Mouse (Mus musculus) forebrain, postnatal 0 days (tissue): ENCODE results near the gene Trpv5. TPM values are rescaled to one million over a fixed set of nuclear protein-coding genes. Genes with fewer than 3 reads are reported as not detected.
A peak's percentile ranks its signal among the peaks of the same experiment; 100 is the strongest.

Experiments used
- ATAC-seq: fragments of 200-750 bp; cut with Nextera tagmentation; 2 replicates; pipeline ENCODE4 v1.8.0; 2017; ENCODE audit warnings: mild to moderate bottlenecking, moderate library complexity
- DNase-seq: peaks from one replicate; pipeline ENCODE4 v3.0.0-alpha.2; 2015
- H3K27ac ChIP-seq: fragments of 300-500 bp; sonication (generic); 2 replicates; pipeline ENCODE4 v1.5.1; 2014; ENCODE audit warnings: low read depth, mild to moderate bottlenecking, antibody characterized with exemption, low read length, moderate library complexity, mixed read lengths
- H3K27me3 ChIP-seq: fragments of 300-500 bp; sonication (generic); 2 replicates; pipeline ENCODE4 v1.6.1; 2014; ENCODE audit warnings: mild to moderate bottlenecking, low read length, mixed read lengths; ENCODE audit not compliant: insufficient read depth
- H3K36me3 ChIP-seq: fragments of 300-500 bp; sonication (generic); 2 replicates; pipeline ENCODE4 v1.6.1; 2014; ENCODE audit warnings: mild to moderate bottlenecking, moderate library complexity; ENCODE audit not compliant: insufficient read depth
- H3K4me1 ChIP-seq: fragments of 300-500 bp; sonication (generic); 2 replicates; pipeline ENCODE4 v1.6.1; 2014; ENCODE audit warnings: antibody characterized with exemption; ENCODE audit not compliant: insufficient read depth
- H3K4me2 ChIP-seq: fragments of 300-500 bp; sonication (generic); 2 replicates; pipeline ENCODE4 v1.6.1; 2014; ENCODE audit warnings: low read depth, mild to moderate bottlenecking, moderate library complexity
- H3K4me3 ChIP-seq: fragments of 300-500 bp; sonication (generic); 2 replicates; pipeline ENCODE4 v1.5.1; 2014; ENCODE audit warnings: low read depth, low read length, mixed read lengths
- H3K9ac ChIP-seq: fragments of 300-500 bp; sonication (generic); 2 replicates; pipeline ENCODE4 v1.6.1; 2014; ENCODE audit warnings: mild to moderate bottlenecking
- H3K9me3 ChIP-seq: fragments of 300-500 bp; sonication (generic); 2 replicates; pipeline ENCODE4 v1.6.1; 2016; ENCODE audit warnings: low read length
- CTCF ChIP-seq: sonication (generic); IDR thresholded peaks from 2 replicates; pipeline ENCODE4 v1.5.1; 2016; ENCODE audit warnings: antibody characterized with exemption, control low read depth, low read depth
- WGBS: fragments of 180-500 bp; shearing (Covaris S2); extraction: QIAGEN DNeasy Blood & Tissue Kit; methylation state at CpG from one replicate; pipeline ENCODE4 v1.1.7; 2014; 5-methylcytosine and 5-hydroxymethylcytosine counted together
- polyA plus RNA-seq: library from polyadenylated mRNA; unstranded; fragments of >200 nt; fragmentation: Nextera tagmentation; extraction: Ambion mirVana; gene quantifications from 2 replicates; pipeline ENCODE4 v1.2.1, GENCODE M21; 2015
- total RNA-seq: library from RNA; depleted of rRNA; stranded (reverse); fragments of >200 nt; gene quantifications from 2 replicates; pipeline ENCODE4 v1.2.3, GENCODE M21; 2014

Trpv5 gene
- total and polyA plus RNA-seq, 2 experiments from 2014 or later = not detected

DNA sequence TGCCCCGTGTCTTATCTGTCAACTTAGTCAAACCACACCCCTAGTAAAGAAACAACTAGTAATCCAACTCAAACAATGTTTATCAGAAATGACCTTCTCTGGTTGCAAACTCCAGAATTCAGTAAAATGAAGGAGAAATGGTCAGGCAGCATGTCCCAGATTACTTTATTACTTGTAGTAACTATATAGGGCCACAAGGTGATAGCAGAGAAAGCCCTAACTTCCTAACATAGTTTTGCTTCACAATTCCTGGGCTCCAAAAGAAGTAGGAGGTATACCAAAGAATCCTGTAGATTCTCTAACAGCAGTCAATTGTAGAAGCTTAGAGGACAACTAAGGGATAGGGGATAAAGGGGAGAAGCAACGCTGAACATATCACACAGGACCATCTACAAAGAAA, 49.8 kb downstream of the Trpv5 start:
- no peaks in the 10 kb centered on the region for H3K36me3 ChIP-seq
- peak; percentile 47 for TF ChIP-seq CTCF
- H3K9me3 ChIP-seq = no peaks in the 10 kb centered on the region
- H3K9ac ChIP-seq = no peak overlapping the region
- WGBS = 73% methylated on average over 2 of the region's 2 CpGs
- H3K27me3 ChIP-seq = no peaks in the 10 kb centered on the region
- H3K4me3 ChIP-seq = no peak overlapping the region
- H3K27ac ChIP-seq = no peak overlapping the region
- no peak overlapping the region for H3K4me2 ChIP-seq
- no peak for ATAC-seq
- no peaks in the 10 kb centered on the region for H3K4me1 ChIP-seq
- DNase-seq = no peak

DNA sequence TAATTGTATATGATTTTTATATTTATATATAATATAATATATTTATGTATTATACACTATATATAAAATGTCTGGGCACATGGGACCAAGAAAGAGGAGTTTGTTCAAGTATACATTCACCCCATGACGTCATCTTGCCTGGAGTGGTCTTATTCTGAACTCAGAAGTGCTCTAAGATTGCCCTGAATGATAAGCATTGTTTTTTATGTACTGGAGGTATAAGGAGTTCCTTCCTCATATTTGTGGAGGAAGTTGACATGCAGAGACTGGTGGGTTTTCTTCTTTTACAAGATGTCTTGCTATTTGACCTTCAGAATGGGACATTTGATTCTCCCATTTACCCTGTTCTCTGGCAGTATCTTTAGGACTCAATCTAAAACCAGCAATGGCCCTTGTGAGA, 52.4 kb downstream of the Trpv5 start:
- no peak overlapping the region for H3K9ac ChIP-seq
- H3K27ac ChIP-seq = no peak overlapping the region
- H3K27me3 ChIP-seq = no peaks in the 10 kb centered on the region
- ATAC-seq = no peak
- TF ChIP-seq CTCF = no peak
- H3K36me3 ChIP-seq = no peaks in the 10 kb centered on the region
- H3K4me2 ChIP-seq = no peak overlapping the region
- H3K4me3 ChIP-seq = no peak overlapping the region
- no peaks in the 10 kb centered on the region for H3K9me3 ChIP-seq
- H3K4me1 ChIP-seq = no peaks in the 10 kb centered on the region
- DNase-seq = no peak
- WGBS = 77% methylated on average over 1 of the region's 1 CpGs

DNA sequence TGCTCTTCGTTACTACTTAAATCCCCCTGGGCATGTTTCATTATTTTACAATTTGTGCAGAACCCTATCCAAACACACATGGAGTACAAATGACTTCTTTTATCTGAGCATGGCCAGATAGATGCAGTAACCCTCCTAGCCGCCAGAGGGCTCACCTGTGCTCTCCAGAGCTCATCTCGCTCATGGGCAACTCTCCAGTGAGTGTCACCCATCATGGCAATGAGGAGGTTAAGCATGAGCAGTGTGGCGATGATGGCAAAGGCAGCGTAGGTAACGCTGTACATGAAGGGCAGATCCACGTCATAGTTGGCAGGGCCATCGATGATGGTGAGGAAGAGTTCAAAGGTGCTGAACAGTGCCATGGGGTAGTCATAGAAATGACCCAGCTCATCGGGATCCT, 57.9 kb downstream of the Trpv5 start:
- no peak overlapping the region for H3K4me3 ChIP-seq
- TF ChIP-seq CTCF = peak; percentile 68
- H3K36me3 ChIP-seq = peaks cover 22% of the 10 kb centered on the region; the same call in 1 of the 2 replicates
- ATAC-seq (peak; percentile 21; the same call in 1 of the 2 replicates), DNase-seq (peak; percentile 55)
- no peaks in the 10 kb centered on the region for H3K9me3 ChIP-seq
- no peak overlapping the region for H3K4me2 ChIP-seq
- WGBS = 67% methylated on average over 9 of the region's 9 CpGs
- H3K27ac ChIP-seq = no peak overlapping the region
- H3K9ac ChIP-seq = no peak overlapping the region
- no peaks in the 10 kb centered on the region for H3K27me3 ChIP-seq
- no peaks in the 10 kb centered on the region for H3K4me1 ChIP-seq

DNA sequence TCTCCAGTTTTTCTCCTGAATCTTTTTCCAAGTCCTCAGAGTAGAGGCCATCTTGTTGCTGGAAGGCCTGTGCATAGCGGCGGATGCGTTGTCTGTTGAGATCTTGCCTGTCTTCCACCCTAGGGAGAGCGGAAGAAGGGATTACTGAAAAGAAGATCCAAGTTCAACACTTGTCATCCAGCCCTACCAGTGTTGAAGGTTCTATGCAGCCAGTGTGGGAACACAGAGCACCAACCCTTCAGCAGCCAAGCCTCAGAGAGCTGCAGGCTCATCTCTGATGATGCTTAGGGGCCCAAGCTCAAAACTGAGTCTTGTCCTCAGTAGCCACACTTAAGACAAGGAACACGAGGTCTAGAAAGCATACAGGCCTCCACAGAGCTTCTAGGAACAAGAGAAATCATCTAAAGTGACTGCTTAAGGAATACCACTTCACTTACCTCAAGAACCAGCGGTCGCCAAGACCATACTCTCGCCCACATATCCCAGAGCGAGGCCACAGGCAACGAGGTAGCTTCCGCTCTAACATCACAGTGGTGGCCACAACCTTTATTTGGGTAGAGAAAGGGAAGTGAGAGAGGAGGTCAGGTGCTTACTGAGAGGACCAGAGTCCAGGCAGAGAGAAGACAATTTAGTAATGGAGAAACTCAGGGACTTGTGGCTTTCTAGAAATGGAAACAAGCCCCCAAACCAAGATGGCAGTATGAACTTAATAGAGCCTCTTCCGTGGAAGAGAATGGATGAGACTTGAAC, 59.2 kb downstream of the Trpv5 start:
- Histone ChIP-seq H3K27ac (no peak overlapping the region), H3K4me1 (no peaks in the 10 kb centered on the region), H3K36me3 (peaks cover 25% of the 10 kb centered on the region; the same call in 1 of the 2 replicates), H3K9ac (no peak overlapping the region), H3K27me3 (no peaks in the 10 kb centered on the region), H3K4me2 (no peak overlapping the region), H3K9me3 (no peaks in the 10 kb centered on the region), H3K4me3 (no peak overlapping the region)
- DNase-seq (no peak), ATAC-seq (no peak)
- TF ChIP-seq CTCF = no peak
- 91% methylated on average over 12 of the region's 12 CpGs for WGBS

DNA sequence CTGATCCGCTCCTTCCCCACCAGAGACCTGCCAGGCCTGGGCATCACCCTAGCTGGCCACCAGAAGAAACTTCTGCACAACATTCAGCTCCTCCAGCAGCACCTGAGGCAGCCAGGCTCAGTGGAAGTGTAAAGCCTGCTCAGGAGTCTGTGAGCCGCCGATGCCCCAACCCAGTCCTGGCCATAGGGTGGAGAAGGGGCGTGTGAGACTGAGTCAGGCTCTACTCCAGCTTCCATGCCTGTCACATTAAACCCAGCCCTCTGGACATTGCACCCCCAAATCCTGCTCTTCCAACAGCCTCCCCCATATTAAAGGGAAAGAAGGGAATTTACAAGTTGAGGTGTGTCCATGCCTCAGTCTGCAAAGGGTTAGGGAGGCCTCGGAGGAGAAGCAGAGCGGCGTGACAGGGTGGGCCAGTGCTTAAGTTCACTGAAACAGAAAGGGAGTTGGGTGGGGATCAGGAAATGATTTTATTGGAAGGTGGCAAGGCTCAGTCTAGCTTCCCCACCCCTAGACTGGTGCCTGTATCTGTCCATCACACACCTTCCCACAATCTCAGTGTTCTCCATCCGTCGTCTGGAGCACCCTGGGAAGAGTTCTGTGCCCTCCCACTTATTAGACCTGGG, 60.3 kb downstream of the Trpv5 start:
- Histone ChIP-seq H3K27me3 (no peaks in the 10 kb centered on the region), H3K4me1 (no peaks in the 10 kb centered on the region), H3K9ac (no peak overlapping the region), H3K9me3 (no peaks in the 10 kb centered on the region), H3K4me3 (no peak overlapping the region), H3K4me2 (no peak overlapping the region), H3K36me3 (peaks cover 30% of the 10 kb centered on the region), H3K27ac (no peak overlapping the region)
- TF ChIP-seq CTCF = no peak
- whole genome bisulfite sequencing = 94% methylated on average over 9 of the region's 9 CpGs
- DNase-seq (no peak), ATAC-seq (no peak)

DNA sequence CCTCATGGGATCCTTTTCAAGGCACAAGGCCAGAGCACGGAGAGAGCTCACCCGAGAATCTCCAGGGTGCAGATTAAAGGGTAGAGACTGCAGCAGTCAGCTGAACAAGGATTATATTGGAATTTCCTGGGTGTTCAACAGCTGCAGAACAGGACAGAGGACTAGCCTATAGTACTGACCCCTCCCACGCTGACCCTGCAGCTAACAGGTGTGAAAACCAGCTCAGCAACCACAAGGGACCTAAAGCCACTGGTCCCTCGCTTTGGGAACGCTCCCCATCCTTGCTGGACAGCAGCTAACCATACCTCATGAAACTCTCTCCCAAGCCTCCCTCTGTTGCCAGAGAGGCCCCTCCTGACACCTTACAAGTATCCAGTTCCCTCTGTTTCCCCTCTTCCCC, 72.9 kb downstream of the Trpv5 start:
- H3K27ac ChIP-seq = no peak overlapping the region
- DNase-seq = no peak
- no peaks in the 10 kb centered on the region for H3K27me3 ChIP-seq
- no peaks in the 10 kb centered on the region for H3K9me3 ChIP-seq
- peak overlapping the region; percentile 2; the same call in 1 of the 2 replicates for H3K4me3 ChIP-seq
- WGBS = 55% methylated on average over 5 of the region's 5 CpGs
- 0 out of 2 replicates have a peak overlapping the region, but pooled peaks have one; percentile 7 for H3K9ac ChIP-seq
- peak overlapping the region; percentile 90 for H3K4me2 ChIP-seq
- no peak for ATAC-seq
- peaks cover 13% of the 10 kb centered on the region for H3K4me1 ChIP-seq
- no peaks in the 10 kb centered on the region for H3K36me3 ChIP-seq
- TF ChIP-seq CTCF = no peak

DNA sequence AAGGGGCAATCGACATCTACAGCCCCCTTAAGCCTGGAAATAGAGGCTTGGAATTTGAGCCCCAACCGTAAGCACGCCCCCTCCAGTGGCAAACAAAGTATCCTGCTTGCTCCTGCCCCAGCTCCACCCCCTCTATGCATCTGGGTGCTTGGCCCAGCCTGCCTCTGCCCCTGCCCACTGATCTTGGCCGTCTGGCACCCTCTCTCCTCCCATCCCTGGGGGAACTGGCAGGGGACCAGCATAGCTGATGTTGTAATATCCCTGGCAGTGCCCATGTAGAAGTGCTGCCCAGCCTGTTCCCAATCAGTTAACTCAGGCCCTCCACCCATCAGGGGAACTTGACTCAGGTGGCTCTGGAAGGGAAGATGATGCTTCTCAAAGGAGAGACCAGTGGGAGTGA, 74.4 kb downstream of the Trpv5 start:
- peak overlapping the region; percentile 90; the same call in 1 of the 2 replicates for H3K27ac ChIP-seq
- 1% methylated on average over 4 of the region's 4 CpGs for WGBS
- peak overlapping the region; percentile 91 for H3K4me3 ChIP-seq
- peaks cover 13% of the 10 kb centered on the region for H3K4me1 ChIP-seq
- H3K4me2 ChIP-seq = peak overlapping the region; percentile 90
- H3K36me3 ChIP-seq = no peaks in the 10 kb centered on the region
- ATAC-seq (0 out of 2 replicates have a peak, but pooled peaks have one; percentile 3), DNase-seq (peak; percentile 55)
- H3K9ac ChIP-seq = peak overlapping the region; percentile 84
- H3K27me3 ChIP-seq = no peaks in the 10 kb centered on the region
- H3K9me3 ChIP-seq = no peaks in the 10 kb centered on the region
- peak; percentile 21; the same call in 1 of the 2 replicates for TF ChIP-seq CTCF
